Mouse (Mus musculus) CH12.LX (cell line): ENCODE data around the gene Doxl2. TPM values are rescaled to one million over a fixed set of nuclear protein-coding genes. Genes with fewer than 3 reads are reported as not detected.

Experiments
- DNase-seq: peaks from one replicate; pipeline ENCODE4 v3.0.0-alpha.2; 2013; ENCODE audit errors: extremely low read depth
- H3K27ac ChIP-seq: 2 replicates; pipeline ENCODE4 v1.5.1; 2012; ENCODE audit warnings: low read depth, mild to moderate bottlenecking, control low read depth, moderate library complexity; ENCODE audit not compliant: insufficient read depth
- H3K27me3 ChIP-seq: replicated peaks from 2 replicates; pipeline ENCODE3; 2012; ENCODE audit warnings: inconsistent platforms
- H3K36me3 ChIP-seq, 2 experiments: replicated peaks in 1 of 2; 2 replicates each; pipeline versions ENCODE3 to v1.6.1; 2012; ENCODE audit warnings: inconsistent platforms in 1 of 2, low read length in 1 of 2, mild to moderate bottlenecking in 1 of 2, mixed read lengths in 1 of 2, moderate library complexity in 1 of 2; ENCODE audit not compliant: control insufficient read depth in 1 of 2, insufficient read depth in 1 of 2
- H3K4me1 ChIP-seq, 2 experiments: 2 replicates each; pipeline ENCODE4 v1.6.1; 2012; ENCODE audit warnings: inconsistent platforms in 1 of 2, moderate library complexity in 1 of 2; ENCODE audit not compliant: insufficient read depth in 2 of 2, control insufficient read depth in 1 of 2
- H3K4me2 ChIP-seq: 2 replicates; pipeline ENCODE4 v1.6.1; 2012; ENCODE audit warnings: low read depth, mild to moderate bottlenecking, control low read depth; ENCODE audit not compliant: poor library complexity, insufficient read depth, severe bottlenecking
- H3K4me3 ChIP-seq, 3 experiments: fragments of 150-350 bp in 1 of 3; sonication (generic) in 1 of 3; replicated peaks in 1 of 3; 2 replicates each; pipeline versions ENCODE3 to v1.5.1; 2011 to 2012; ENCODE audit warnings: low read depth in 2 of 3, low read length in 2 of 3, mild to moderate bottlenecking in 2 of 3, moderate library complexity in 2 of 3, control low read depth in 1 of 3, improper control_type of control experiment in 1 of 3, inconsistent platforms in 1 of 3, mixed read lengths in 1 of 3; ENCODE audit not compliant: poor library complexity in 1 of 3
- H3K79me2 ChIP-seq: replicated peaks from 2 replicates; pipeline ENCODE4 v1.6.1; 2012; ENCODE audit warnings: mild to moderate bottlenecking, moderate library complexity; ENCODE audit not compliant: control insufficient read depth, poor library complexity, insufficient read depth, severe bottlenecking; ENCODE audit errors: extremely low read depth
- H3K9ac ChIP-seq: 2 replicates; pipeline ENCODE4 v1.6.1; 2012; ENCODE audit warnings: low read depth, mild to moderate bottlenecking, control low read depth, moderate library complexity; ENCODE audit not compliant: insufficient read depth
- H3K9me3 ChIP-seq: replicated peaks from 2 replicates; pipeline ENCODE3; 2012; ENCODE audit warnings: low read length, inconsistent platforms, mixed read lengths
- CHD1 ChIP-seq: IDR thresholded peaks from 2 replicates; pipeline ENCODE4 v1.6.1; 2012; ENCODE audit warnings: low read depth, low read length, improper control_type of control experiment, inconsistent platforms
- CHD2 ChIP-seq: IDR thresholded peaks from 2 replicates; pipeline ENCODE4 v1.6.1; 2011; ENCODE audit warnings: low read length, improper control_type of control experiment
- CTCF ChIP-seq, 2 experiments: IDR thresholded peaks in 1 of 2; conservative IDR thresholded peaks in 1 of 2; 2 replicates each; pipeline ENCODE4 v1.5.1; 2011 to 2012; ENCODE audit warnings: low read depth in 2 of 2, low read length in 2 of 2, improper control_type of control experiment in 1 of 2, inconsistent platforms in 1 of 2, mild to moderate bottlenecking in 1 of 2, moderate library complexity in 1 of 2
- EP300 ChIP-seq: IDR thresholded peaks from 2 replicates; pipeline ENCODE4 v1.6.1; 2011; ENCODE audit warnings: low read length, improper control_type of control experiment
- IRF4 ChIP-seq: IDR thresholded peaks from 2 replicates; pipeline ENCODE4 v1.6.1; 2014; ENCODE audit warnings: low read depth, mild to moderate bottlenecking, inconsistent platforms, low read length, improper control_type of control experiment
- JUN ChIP-seq: IDR thresholded peaks from 2 replicates; pipeline ENCODE4 v1.6.1; 2011; ENCODE audit warnings: low read depth, mild to moderate bottlenecking, low read length, improper control_type of control experiment, moderate library complexity; ENCODE audit not compliant: insufficient read depth
- KAT2A ChIP-seq: IDR thresholded peaks from 2 replicates; pipeline ENCODE4 v1.6.1; 2012; ENCODE audit warnings: low read length, improper control_type of control experiment, inconsistent platforms; ENCODE audit not compliant: insufficient replicate concordance
- MAX ChIP-seq: IDR thresholded peaks from 2 replicates; pipeline ENCODE4 v1.6.1; 2011; ENCODE audit warnings: low read length, improper control_type of control experiment
- MEF2A ChIP-seq: IDR thresholded peaks from 2 replicates; pipeline ENCODE4 v1.6.1; 2014; ENCODE audit warnings: low read depth, mild to moderate bottlenecking, inconsistent platforms, low read length, improper control_type of control experiment, borderline replicate concordance
- MXI1 ChIP-seq: IDR thresholded peaks from 2 replicates; pipeline ENCODE4 v1.6.1; 2011; ENCODE audit warnings: mild to moderate bottlenecking, low read depth, low read length, improper control_type of control experiment
- MYC ChIP-seq: IDR thresholded peaks from 2 replicates; pipeline ENCODE4 v1.6.1; 2011; ENCODE audit warnings: low read depth, mild to moderate bottlenecking, improper control_type of control experiment, low read length
- NRF1 ChIP-seq: IDR thresholded peaks from 2 replicates; pipeline ENCODE4 v1.6.1; 2014; ENCODE audit warnings: low read depth, mild to moderate bottlenecking, inconsistent platforms, low read length, improper control_type of control experiment, moderate library complexity
- PAX5 ChIP-seq: IDR thresholded peaks from 2 replicates; pipeline ENCODE4 v1.6.1; 2012; ENCODE audit warnings: low read length, inconsistent platforms, mixed read lengths
- POLR2A ChIP-seq: IDR thresholded peaks from 2 replicates; pipeline ENCODE4 v1.6.1; 2011; ENCODE audit warnings: low read depth, mild to moderate bottlenecking, improper control_type of control experiment, low read length
- POLR2AphosphoS2 ChIP-seq: IDR thresholded peaks from 2 replicates; pipeline ENCODE4 v1.6.1; 2011; ENCODE audit warnings: low read depth, low read length, improper control_type of control experiment
- SIN3A ChIP-seq: IDR thresholded peaks from 2 replicates; pipeline ENCODE4 v1.6.1; 2012; ENCODE audit warnings: low read length, improper control_type of control experiment, inconsistent platforms
- SMC3 ChIP-seq: IDR thresholded peaks from 2 replicates; pipeline ENCODE4 v1.6.1; 2011; ENCODE audit warnings: low read depth, low read length, improper control_type of control experiment
- TBP ChIP-seq: conservative IDR thresholded peaks from 2 replicates; pipeline ENCODE4 v1.6.1; 2011; ENCODE audit warnings: low read depth, low read length, improper control_type of control experiment
- TCF12 ChIP-seq: IDR thresholded peaks from 2 replicates; pipeline ENCODE4 v1.6.1; 2014; ENCODE audit warnings: low read depth, mild to moderate bottlenecking, inconsistent platforms, low read length, improper control_type of control experiment
- UBTF ChIP-seq: IDR thresholded peaks from 2 replicates; pipeline ENCODE4 v1.6.1; 2012; ENCODE audit warnings: low read depth, mild to moderate bottlenecking, inconsistent platforms, low read length, improper control_type of control experiment, moderate library complexity
- USF2 ChIP-seq: conservative IDR thresholded peaks from 2 replicates; pipeline ENCODE4 v1.6.1; 2011; ENCODE audit warnings: low read depth, low read length, improper control_type of control experiment
- ZMIZ1 ChIP-seq: IDR thresholded peaks from 2 replicates; pipeline ENCODE4 v1.6.1; 2012; ENCODE audit warnings: low read depth, mild to moderate bottlenecking, inconsistent platforms, low read length, improper control_type of control experiment
- ZNF384 ChIP-seq: IDR thresholded peaks from 2 replicates; pipeline ENCODE4 v1.6.1; 2012; ENCODE audit warnings: low read depth, low read length, improper control_type of control experiment, inconsistent platforms
- dilution Hi-C: fragments of 300-500 bp; cut with MboI; formaldehyde crosslinking; loops from 2 replicates; pipeline ENCODE4 v1.14.3; 2020; ENCODE audit warnings: low sequenced_read_pairs; ENCODE audit not compliant: extremely low pct_unique_long_range_greater_than_20kb, extremely low pct_ligation_motif_present
- in situ Hi-C: fragments of 300-500 bp; cut with MboI; formaldehyde crosslinking; loops from 3 replicates; pipeline ENCODE4 v1.14.3; 2019; ENCODE audit warnings: low sequenced_read_pairs, low pct_ligation_motif_present, low pct_unique_long_range_greater_than_20kb, mixed read lengths
- polyA plus RNA-seq: library from polyadenylated mRNA; unstranded; fragments of >175 nt; gene quantifications from 2 replicates; pipeline ENCODE4 v1.2.1, GENCODE M21; 2012; ENCODE audit warnings: low read depth; ENCODE audit not compliant: insufficient read length
- total RNA-seq, 2 experiments: library from RNA; depleted of rRNA; stranded (reverse); fragments of 300-350 nt in 1 of 2; fragments of >200 nt in 1 of 2; gene quantifications; 2 replicates each; pipeline ENCODE4 v1.2.3; 2012 to 2014

Gene Doxl2
- total and polyA plus RNA-seq, 3 experiments, result not detected

DNA sequence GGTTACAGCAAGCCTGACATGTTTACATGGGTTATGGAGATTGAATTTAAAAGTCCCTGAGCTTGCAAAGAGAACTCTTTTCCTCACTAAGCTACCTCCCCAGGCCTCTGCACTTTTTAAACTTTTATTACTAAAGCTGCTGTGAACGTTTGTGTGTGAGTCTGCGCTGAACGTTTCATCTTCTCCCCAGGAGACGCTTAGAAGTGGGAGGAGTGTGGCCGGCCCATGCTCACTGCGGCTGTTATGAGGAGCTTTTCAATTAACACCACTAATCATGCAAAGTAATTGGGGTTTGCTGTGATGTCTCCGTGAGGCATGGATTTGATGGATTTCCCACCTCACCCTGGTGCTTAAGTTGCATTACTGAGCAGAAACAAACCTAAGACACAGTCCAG lies 34.4 kb downstream of the Doxl2 start:
- H3K79me2 ChIP-seq, result no peaks in the 10 kb centered on the region
- H3K4me3 ChIP-seq, result no peak overlapping the region
- no peak for DNase-seq
- H3K4me1 ChIP-seq, result peaks cover 0 to 4% of the 10 kb centered on the region in 2 experiments; a peak in 1 of 4 replicates
- no peak overlapping the region for H3K4me2 ChIP-seq
- peaks cover 2% of the 10 kb centered on the region for H3K27me3 ChIP-seq
- no peak overlapping the region for H3K9ac ChIP-seq
- peaks cover 3% of the 10 kb centered on the region for H3K9me3 ChIP-seq
- no peaks in the 10 kb centered on the region for H3K36me3 ChIP-seq
- TF ChIP-seq ZNF384 (no peak), MXI1 (no peak), MYC (no peak), CHD2 (no peak), NRF1 (no peak), MAX (no peak), CHD1 (no peak), UBTF (no peak)
- H3K27ac ChIP-seq, result no peak overlapping the region
- in situ Hi-C loops (loop anchor here (10.0 kb wide), 1 partner anchor 386 kb away; the partner anchor contains the start of gene Stk31), dilution Hi-C loops (no loop called here)

GRCm38 (mm10) chr6:49009665-49010064 lies 34.9 kb downstream of the Doxl2 start:
- Histone ChIP-seq H3K9ac (no peak overlapping the region), H3K4me2 (no peak overlapping the region), H3K79me2 (no peaks in the 10 kb centered on the region), H3K4me3 (no peak overlapping the region), H3K4me1 (peaks cover 0 to 4% of the 10 kb centered on the region in 2 experiments; a peak in 1 of 4 replicates), H3K27ac (no peak overlapping the region), H3K27me3 (peaks cover 2% of the 10 kb centered on the region), H3K36me3 (no peaks in the 10 kb centered on the region), H3K9me3 (peaks cover 3% of the 10 kb centered on the region)
- no peak for DNase-seq
- TF ChIP-seq CHD1 (no peak), MEF2A (no peak), CTCF (conservative IDR thresholded peaks at IDR 0.05 in 1 of 2, IDR thresholded peaks at IDR 0.05 in 1 of 2; ENCODE audit: low read depth in 2 of 2, low read length in 2 of 2) (peak in 1 of 2 experiments; percentile 26; a peak in 3 of 4 replicates)
- dilution Hi-C loops, result no loop called here
- in situ Hi-C loops, result loop anchor here (10.0 kb wide), 1 partner anchor 385 kb away; the partner anchor contains the start of gene Stk31

- Histone ChIP-seq H3K27ac (no peak overlapping the region), H3K4me3 (no peak overlapping the region), H3K79me2 (no peaks in the 10 kb centered on the region), H3K4me2 (no peak overlapping the region), H3K4me1 (peaks cover 0 to 4% of the 10 kb centered on the region in 2 experiments; a peak in 1 of 4 replicates), H3K27me3 (peaks cover 2% of the 10 kb centered on the region), H3K36me3 (no peaks in the 10 kb centered on the region), H3K9me3 (peaks cover 3% of the 10 kb centered on the region), H3K9ac (no peak overlapping the region)
- dilution Hi-C loops (no loop called here), in situ Hi-C loops (no loop called here)
- DNase-seq, result no peak
- no peak for TF ChIP-seq SIN3A
- TF ChIP-seq MXI1, result no peak
- TF ChIP-seq EP300, result no peak
- no peak for TF ChIP-seq TCF12
- no peak for TF ChIP-seq MEF2A
- no peak for TF ChIP-seq ZNF384
- TF ChIP-seq CHD1, result no peak
- no peak for TF ChIP-seq ZMIZ1
- TF ChIP-seq POLR2A, result no peak
- TF ChIP-seq JUN, result no peak
- no peak for TF ChIP-seq KAT2A
- TF ChIP-seq SMC3, result no peak
- no peak for TF ChIP-seq USF2
- TF ChIP-seq IRF4, result no peak
- TF ChIP-seq PAX5, result no peak
- TF ChIP-seq TBP, result no peak
- no peak for TF ChIP-seq POLR2AphosphoS2
- TF ChIP-seq NRF1, result no peak
Measured at GRCm38 (mm10) chr6:49011191-49011590, 36.4 kb downstream of the Doxl2 start.
